Mouse (Mus musculus) bone marrow, adult 2 months (tissue): ENCODE measurements around the gene 1700030J22Rik.

Experiments used
- CTCF ChIP-seq: fragments of 200-500 bp; IDR thresholded peaks from 2 replicates; pipeline ENCODE4 v1.5.1; 2011; ENCODE audit warnings: low read length, control low read depth; ENCODE audit not compliant: control insufficient read depth, insufficient read depth
- POLR2A ChIP-seq: fragments of 200-500 bp; IDR thresholded peaks from 2 replicates; pipeline ENCODE4 v1.6.1; 2011; ENCODE audit warnings: low read depth, mild to moderate bottlenecking, control low read depth, low read length, borderline replicate concordance; ENCODE audit not compliant: control insufficient read depth

DNA sequence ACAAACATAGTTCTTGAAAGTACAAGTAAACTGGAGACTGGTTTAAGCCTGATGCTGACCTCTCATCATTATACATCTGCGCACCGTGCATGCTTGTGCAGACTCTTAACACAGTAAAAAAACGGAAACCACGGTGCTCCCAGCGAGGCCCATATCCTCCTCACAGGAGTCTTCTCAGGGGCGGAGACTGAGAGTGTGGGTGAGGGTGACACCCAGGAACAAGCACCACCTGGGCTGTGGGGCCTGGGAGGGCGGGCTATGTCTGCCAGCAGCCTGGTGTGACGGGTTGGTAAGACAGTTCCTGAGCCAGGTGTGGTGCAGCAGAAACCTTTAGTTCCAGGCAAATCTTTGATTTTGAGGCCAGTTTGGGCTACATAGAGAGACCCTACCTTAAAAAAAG lies 26.3 kb downstream of the 1700030J22Rik start:
- TF ChIP-seq POLR2A, result no peak
- no peak for TF ChIP-seq CTCF
